Comparison of ENCODE assay signal across 22 mouse cellular contexts in the genomic region with DNA sequence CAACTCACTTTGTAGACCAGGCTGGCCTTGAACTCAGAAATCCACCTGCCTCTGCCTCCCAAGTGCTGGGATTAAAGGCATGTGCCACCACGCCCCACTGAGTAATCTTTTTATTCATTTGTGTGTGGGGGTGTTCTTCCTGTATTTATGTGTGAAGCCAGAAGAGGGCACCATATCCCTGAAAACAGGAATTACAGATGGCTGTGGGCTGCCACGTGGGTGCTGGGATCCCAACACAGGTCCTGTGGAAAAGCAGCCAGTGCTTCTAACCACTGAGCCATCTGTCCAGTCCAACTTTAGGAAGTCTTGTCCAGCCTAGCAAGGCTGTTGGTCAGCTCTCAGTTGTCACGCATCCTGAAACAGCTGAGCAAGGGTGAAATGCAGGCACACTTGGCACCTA. TPM values are rescaled to one million over a fixed set of nuclear protein-coding genes. Genes with fewer than 3 reads are reported as not detected.
A peak's percentile ranks its signal among the peaks of the same experiment; 100 is the strongest.
DNase-seq lines count a peak whose midpoint lies in the region; ATAC-seq and TF ChIP-seq lines count a peak whose summit lies in the region.
"Had no signal": no experiment of that assay in that cellular context is flagged by ENCODE, and none has a peak within 500 bp of the region (broad histone marks: within the 10 kb centered on the region; RNA-seq: fewer than 3 reads in every experiment).

No protein-coding gene starts in this region.

- WGBS in liver, postnatal 0 days (ENCODE audit: insufficient replicate concordance): 88% methylated on average over 3 of the region's 3 CpGs
- WGBS in liver, embryonic 11.5 days: 81% methylated on average over 3 of the region's 3 CpGs

- peak; percentile 7; the same call in 1 of the 2 replicates for TF ChIP-seq CTCF in liver, postnatal 0 days (IDR thresholded peaks at IDR 0.05; ENCODE audit: low read depth)
- TF ChIP-seq CTCF in bone marrow macrophage, adult 2 months (IDR thresholded peaks at IDR 0.05; ENCODE audit: low read depth, low read length): 0 out of 2 replicates have a peak, but pooled peaks have one; percentile 16

- ATAC-seq in liver, postnatal 0 days: no peak
- ATAC-seq in liver, embryonic 11.5 days (replicated peaks; ENCODE audit: low FRiP score): no peak
- ATAC-seq: activated CD4-positive, CD25-positive, alpha-beta regulatory T cell, adult 4 months; CD4-positive, CD25-positive, alpha-beta regulatory T cell, adult 4 months; forebrain, embryonic 15.5 days had no signal

- no peak for TF ChIP-seq EP300 in liver, postnatal 0 days (IDR thresholded peaks at IDR 0.05; ENCODE audit: low read depth)

- H3K4me1 ChIP-seq in liver, postnatal 0 days (ENCODE audit: insufficient read depth): no peaks in the 10 kb centered on the region
- no peaks in the 10 kb centered on the region for H3K4me1 ChIP-seq in liver, embryonic 11.5 days (replicated peaks; ENCODE audit: control insufficient read depth, insufficient read depth, low read length)
- no peaks in the 10 kb centered on the region for H3K4me1 ChIP-seq in bone marrow macrophage, adult 2 months (ENCODE audit: control insufficient read depth, insufficient read depth, low read length)
- H3K4me1 ChIP-seq: embryonic facial prominence, embryonic 15.5 days; heart, embryonic 12.5 days had no signal

- peaks cover 16% of the 10 kb centered on the region; the same call in 1 of the 2 replicates for H3K36me3 ChIP-seq in liver, postnatal 0 days (replicated peaks; ENCODE audit: insufficient read depth, low read length)
- H3K36me3 ChIP-seq in liver, embryonic 11.5 days (ENCODE audit: control insufficient read depth, insufficient read depth, low read length): peaks cover 8% of the 10 kb centered on the region

- peaks cover 3% of the 10 kb centered on the region; the same call in 1 of the 2 replicates for H3K9me3 ChIP-seq in liver, postnatal 0 days (ENCODE audit: low read length)
- peaks cover 4% of the 10 kb centered on the region; the same call in 1 of the 2 replicates for H3K9me3 ChIP-seq in liver, embryonic 11.5 days (ENCODE audit: control insufficient read depth, low read length)
- H3K9me3 ChIP-seq: embryonic facial prominence, embryonic 15.5 days; forebrain, embryonic 15.5 days had no signal

- H3K27ac ChIP-seq in liver, postnatal 0 days (ENCODE audit: low read depth): no peak overlapping the region
- H3K27ac ChIP-seq in liver, embryonic 11.5 days (ENCODE audit: low read depth, low read length): no peak overlapping the region
- no peak overlapping the region for H3K27ac ChIP-seq in bone marrow macrophage, adult 2 months (ENCODE audit: insufficient read depth, low read depth, low read length)
- H3K27ac ChIP-seq: embryonic facial prominence, embryonic 15.5 days; forebrain, embryonic 10.5 days; forebrain, embryonic 15.5 days; hindbrain, embryonic 10.5 days; hindbrain, embryonic 14.5 days had no signal

- no peak for TF ChIP-seq POLR2A in bone marrow macrophage, adult 2 months (IDR thresholded peaks at IDR 0.05; ENCODE audit: borderline replicate concordance, low read depth, low read length)

- H3K27me3 ChIP-seq in liver, postnatal 0 days (ENCODE audit: insufficient read depth, low read length): no peaks in the 10 kb centered on the region
- H3K27me3 ChIP-seq in liver, embryonic 11.5 days (replicated peaks; ENCODE audit: control insufficient read depth, insufficient read depth, low read length): no peaks in the 10 kb centered on the region
- H3K27me3 ChIP-seq: embryonic facial prominence, embryonic 15.5 days; forebrain, embryonic 15.5 days; heart, embryonic 12.5 days had no signal

- no peak overlapping the region for H3K4me3 ChIP-seq in liver, postnatal 0 days (ENCODE audit: low read depth, low read length)
- no peak overlapping the region for H3K4me3 ChIP-seq in liver, embryonic 11.5 days (ENCODE audit: low read depth, low read length)
- H3K4me3 ChIP-seq in bone marrow macrophage, adult 2 months (ENCODE audit: insufficient read depth, low read length): no peak overlapping the region
- H3K4me3 ChIP-seq: embryonic facial prominence, embryonic 15.5 days; erythroblast, embryonic 14.5 days; forebrain, embryonic 10.5 days; forebrain, embryonic 15.5 days; heart, embryonic 12.5 days; hindbrain, embryonic 10.5 days had no signal

- DNase-seq in heart, adult 11 months: peak; percentile 76
- no peak for DNase-seq in heart, adult 18-20 months
- DNase-seq in liver, postnatal 0 days: no peak
- DNase-seq in liver, embryonic 11.5 days (ENCODE audit: low spot score): no peak
- peak; percentile 58 for DNase-seq in ES-CJ7 (ENCODE audit: low read depth, low spot score)
- no peak for DNase-seq in right cerebral cortex, postnatal 36 days (ENCODE audit: low spot score in 2 of 2)
- DNase-seq: adrenal gland, postnatal 25 days; B cell, adult 2 months; cerebellum, adult 8-10 months; cerebellum, postnatal 14 days; embryo, embryonic 11 days; gastrocnemius, postnatal 36 days had no signal

- H3K4me2 ChIP-seq in liver, postnatal 0 days (ENCODE audit: low read depth, low read length): no peak overlapping the region
- H3K4me2 ChIP-seq in liver, embryonic 11.5 days: no peak overlapping the region
- H3K4me2 ChIP-seq: embryonic facial prominence, embryonic 15.5 days; forebrain, embryonic 15.5 days; heart, embryonic 12.5 days; hindbrain, embryonic 14.5 days had no signal

- no peak overlapping the region for H3K9ac ChIP-seq in liver, postnatal 0 days (replicated peaks)
- no peak overlapping the region for H3K9ac ChIP-seq in liver, embryonic 11.5 days (ENCODE audit: low read depth, low read length)
- H3K9ac ChIP-seq: embryonic facial prominence, embryonic 15.5 days; forebrain, embryonic 15.5 days; heart, embryonic 12.5 days; hindbrain, embryonic 14.5 days had no signal

RNA-seq across cellular contexts. Expression of a gene that starts 41.1 kb away (rescaled TPM):
- total RNA-seq in heart, adult 18-20 months (2021): 1 to 10 TPM; 8.7 to 8.9 TPM
- 0.51 and 0.54 TPM in 2 replicates for polyA plus RNA-seq in liver, postnatal 0 days (2015; fragmentation: Nextera tagmentation; extraction: Ambion mirVana)
- polyA plus RNA-seq in liver, embryonic 11.5 days (2014; fragmentation: Nextera tagmentation; extraction: Ambion mirVana): 1.7 and 2.6 TPM in 2 replicates
- 0.12 TPM in 1 of 2 replicates, not detected in the other for polyA plus RNA-seq in bone marrow macrophage, adult 2 months (2012; ENCODE audit: insufficient read depth, insufficient read length, missing spikeins)
- polyA plus RNA-seq: activated CD4-positive, CD25-positive, alpha-beta regulatory T cell, adult 4 months had no signal

RNA-seq across cellular contexts. Expression of a gene that starts 46.0 kb away (rescaled TPM):
- total RNA-seq in heart, adult 18-20 months (2021): 10 to 100 TPM; 20.1 to 21.7 TPM
- 9.2 and 10.2 TPM in 2 replicates for polyA plus RNA-seq in liver, postnatal 0 days (2015; fragmentation: Nextera tagmentation; extraction: Ambion mirVana)
- 27.8 and 35.0 TPM in 2 replicates for polyA plus RNA-seq in liver, embryonic 11.5 days (2014; fragmentation: Nextera tagmentation; extraction: Ambion mirVana)
- 27.5 and 27.9 TPM in 2 replicates for polyA plus RNA-seq in bone marrow macrophage, adult 2 months (2012; ENCODE audit: insufficient read depth, insufficient read length, missing spikeins)

RNA-seq across cellular contexts. Expression of a gene that starts 46.2 kb away (rescaled TPM):
- 10 to 100 TPM; 63.8 to 74.1 TPM for total RNA-seq in heart, adult 18-20 months (2021)
- polyA plus RNA-seq in liver, postnatal 0 days (2015; fragmentation: Nextera tagmentation; extraction: Ambion mirVana): 32.0 and 34.1 TPM in 2 replicates
- 47.7 and 52.6 TPM in 2 replicates for polyA plus RNA-seq in liver, embryonic 11.5 days (2014; fragmentation: Nextera tagmentation; extraction: Ambion mirVana)
- 21.2 and 22.7 TPM in 2 replicates for polyA plus RNA-seq in bone marrow macrophage, adult 2 months (2012; ENCODE audit: insufficient read depth, insufficient read length, missing spikeins)

Comparison
In these comparisons a context has a peak if more than half of its experiments do, and no peak if none do; other contexts are left out.
1. DNase-seq: peak in heart, adult 11 months (single experiment) and ES-CJ7 (single experiment); none in heart, adult 18-20 months (0 of 2), liver, postnatal 0 days (single experiment), liver, embryonic 11.5 days (single experiment) and right cerebral cortex, postnatal 36 days (0 of 2).